Mouse (Mus musculus): Measurements from ENCODE around the gene Tpcn1.

Tpcn1 gene

DNA sequence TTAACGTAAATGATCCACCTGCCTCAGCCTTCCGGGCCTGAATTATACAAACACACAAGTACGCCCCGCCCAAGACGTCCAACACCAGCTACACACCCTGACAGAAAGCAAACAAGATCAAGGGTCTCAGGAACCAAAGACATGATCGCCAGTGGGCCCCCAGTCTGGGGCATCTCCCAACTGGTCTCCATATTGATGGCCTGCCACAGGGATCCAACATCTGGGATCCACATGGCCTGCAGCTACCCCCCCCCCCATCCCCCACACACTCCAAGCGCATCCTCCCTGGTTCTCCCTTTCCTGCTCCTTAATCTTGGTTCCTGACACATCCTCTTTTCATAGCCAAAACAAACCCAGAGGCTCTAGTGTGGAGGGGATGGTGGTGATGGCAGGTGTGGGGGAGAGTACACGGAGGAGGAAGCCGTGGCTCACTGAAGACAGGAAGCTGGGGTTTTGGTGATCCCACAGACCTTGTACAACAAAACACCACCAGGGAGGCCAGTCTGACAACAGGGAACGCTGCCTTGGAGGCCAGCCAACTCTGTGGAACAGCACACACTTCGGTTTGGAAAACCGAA is 9.9 kb downstream of the Tpcn1 start:
- peak; percentile 73 for DNase-seq (ENCODE audit: low spot score)

DNA sequence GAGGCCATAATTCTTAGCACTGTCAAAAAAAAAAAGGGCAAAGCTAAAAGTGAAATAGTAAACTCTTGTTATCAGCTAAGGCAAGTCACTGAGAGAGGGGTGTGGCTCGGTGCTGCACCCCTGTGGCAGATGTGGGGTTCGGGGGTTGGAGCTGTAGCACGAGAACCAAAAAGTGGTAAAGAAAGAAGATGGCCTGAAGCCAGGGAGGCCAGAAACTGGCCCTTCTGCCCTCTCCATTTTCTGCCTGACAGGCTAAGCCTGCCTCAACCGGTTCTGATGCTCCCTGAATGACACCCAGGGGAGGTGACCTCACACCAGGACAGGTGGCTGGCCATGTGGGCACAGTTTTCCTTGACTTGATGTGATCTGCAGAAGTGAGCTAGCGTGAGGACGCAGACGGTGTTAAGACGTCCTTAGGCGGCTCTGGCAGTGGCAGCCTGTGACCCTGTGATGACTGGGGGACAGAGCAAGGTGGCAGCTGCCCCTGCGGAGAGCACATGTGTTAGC is 10.5 kb downstream of the Tpcn1 start:
- no peak for DNase-seq (ENCODE audit: low spot score)

DNA sequence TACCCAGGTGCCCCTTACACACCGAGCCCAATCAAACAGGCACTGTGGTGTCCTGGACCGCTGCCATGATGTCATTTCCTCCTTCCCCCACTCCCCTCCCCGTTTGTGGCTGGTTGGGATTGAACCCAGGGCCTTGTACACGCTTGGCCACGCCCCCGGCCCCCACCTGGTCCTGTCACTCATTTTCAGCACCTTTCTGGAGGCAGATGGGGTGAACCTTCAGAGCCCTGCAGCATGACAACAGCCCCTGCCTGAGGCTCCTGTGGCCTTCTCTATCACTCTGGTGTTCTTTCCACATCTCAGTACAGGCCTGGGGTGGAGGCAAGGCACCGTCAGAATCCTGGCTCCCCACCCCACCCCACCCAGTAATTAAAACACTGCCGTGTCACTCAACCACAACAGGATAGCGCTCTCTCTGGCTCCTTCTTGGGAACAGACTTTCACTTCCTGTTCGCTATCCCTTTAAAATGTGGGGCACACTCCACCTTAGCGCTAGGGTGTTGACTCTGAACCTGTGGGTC is 11.6 kb downstream of the Tpcn1 start:
- DNase-seq (ENCODE audit: low spot score), result no peak

DNA sequence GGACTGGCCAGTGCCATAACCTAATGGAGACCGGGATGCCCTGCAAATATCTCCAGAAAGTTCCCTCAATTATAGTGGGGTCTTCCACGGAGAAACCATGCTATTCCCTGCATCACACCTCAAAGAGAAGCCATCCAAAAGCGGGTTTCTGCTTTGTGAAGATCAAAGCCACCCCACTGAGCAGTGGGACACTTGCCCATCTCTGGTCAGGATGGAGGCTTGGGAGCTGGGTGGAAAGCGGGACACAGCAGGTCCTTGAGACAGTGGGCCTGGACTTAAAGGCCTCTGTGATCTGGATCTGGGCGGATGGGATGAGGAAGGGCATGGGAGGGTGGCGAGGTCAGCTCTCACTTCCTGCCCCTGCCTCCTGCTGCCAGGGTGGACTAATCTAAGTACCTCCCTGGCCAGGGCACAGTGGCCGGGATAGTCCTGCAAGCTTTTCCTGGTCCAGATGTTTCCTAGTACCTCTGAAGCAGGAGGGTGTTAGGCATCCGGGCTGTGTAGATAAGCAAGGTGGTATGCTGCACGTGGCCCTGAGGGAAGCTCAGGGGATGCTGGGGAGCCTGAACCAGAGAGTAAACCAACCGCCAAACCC is 13.9 kb downstream of the Tpcn1 start:
- DNase-seq (ENCODE audit: low spot score), result no peak

DNA sequence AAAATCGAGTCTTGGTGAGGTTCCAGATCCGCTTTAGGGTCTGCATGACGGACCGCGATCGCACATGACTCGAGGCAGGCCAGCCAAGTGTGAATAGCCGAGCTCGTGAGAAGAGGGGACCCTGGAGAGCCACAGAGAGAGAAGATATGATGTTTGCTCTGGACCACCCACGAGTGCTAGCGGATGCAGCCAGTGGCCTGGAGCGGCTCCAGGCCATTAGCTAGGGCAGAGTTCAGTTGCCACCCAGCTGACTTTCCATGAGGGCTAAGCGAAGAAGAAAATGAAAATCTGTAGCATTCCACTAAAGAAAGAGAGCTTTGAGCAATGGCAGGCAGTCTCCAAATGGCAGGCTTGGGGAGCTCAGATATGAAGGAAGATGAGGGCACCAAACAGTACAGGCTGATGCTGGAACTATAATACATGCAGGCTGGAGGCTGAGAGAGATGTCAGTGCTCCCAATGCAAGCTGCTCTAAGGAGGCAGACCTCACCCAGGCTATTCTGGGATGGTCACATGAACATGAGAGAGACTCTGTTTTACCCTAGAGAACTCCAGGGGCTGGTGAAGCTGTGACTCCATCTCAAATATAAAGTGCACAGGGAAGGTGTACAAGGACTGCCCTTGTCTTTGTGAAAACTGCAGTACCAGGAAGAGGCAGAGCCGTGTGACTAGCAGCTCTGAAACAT is 17.3 kb downstream of the Tpcn1 start:
- DNase-seq (ENCODE audit: low spot score), result no peak

DNA sequence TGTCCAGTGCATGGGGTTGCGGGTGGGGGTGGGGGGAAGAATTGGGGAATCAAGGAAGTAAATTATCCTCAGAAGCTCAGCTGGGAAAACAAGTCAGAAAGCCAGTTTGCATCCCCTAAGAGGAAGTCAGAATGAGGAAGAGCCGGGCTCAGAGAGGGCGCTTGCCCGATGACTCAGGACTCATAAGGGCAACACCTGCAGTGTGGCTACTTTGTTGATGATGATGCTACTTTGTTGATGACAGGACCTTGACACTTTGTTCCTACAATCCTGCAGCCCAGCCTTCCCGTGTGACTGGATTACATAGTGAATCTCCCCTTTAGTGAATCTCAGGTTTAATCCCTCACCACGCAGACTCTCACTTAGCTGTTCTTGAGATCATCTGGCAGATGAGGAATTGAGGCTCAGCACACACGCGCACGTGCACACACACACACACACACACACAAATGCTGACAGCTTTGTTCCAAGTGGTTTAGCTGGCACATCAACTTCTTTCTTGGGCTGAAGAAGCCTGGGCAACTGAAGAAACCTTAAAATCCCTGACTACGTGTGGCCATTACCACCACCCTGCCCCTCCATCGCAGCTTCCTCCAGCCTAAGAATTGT is 18.1 kb downstream of the Tpcn1 start:
- DNase-seq (ENCODE audit: low spot score), result no peak

DNA sequence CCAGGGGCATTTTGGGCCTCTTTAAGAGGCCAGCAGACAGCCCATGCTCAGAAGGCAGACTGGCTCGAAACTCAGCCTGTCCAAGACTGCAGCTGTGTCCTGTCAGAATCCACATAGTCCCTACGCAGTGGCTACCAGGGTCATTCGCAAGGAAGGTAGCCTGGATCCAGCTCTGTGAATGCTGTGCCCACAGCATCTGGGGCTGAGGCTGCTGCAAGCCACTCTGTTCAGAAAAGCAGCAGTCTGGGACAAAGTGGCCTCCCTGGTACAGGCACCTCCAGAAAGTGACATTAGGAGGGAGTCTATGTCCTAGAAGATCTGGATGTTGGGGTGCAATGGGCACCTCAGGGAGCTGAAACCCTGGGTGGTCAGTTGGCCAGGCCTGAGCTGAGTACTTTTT is 18.7 kb downstream of the Tpcn1 start:
- no peak for DNase-seq (ENCODE audit: low spot score)

DNA sequence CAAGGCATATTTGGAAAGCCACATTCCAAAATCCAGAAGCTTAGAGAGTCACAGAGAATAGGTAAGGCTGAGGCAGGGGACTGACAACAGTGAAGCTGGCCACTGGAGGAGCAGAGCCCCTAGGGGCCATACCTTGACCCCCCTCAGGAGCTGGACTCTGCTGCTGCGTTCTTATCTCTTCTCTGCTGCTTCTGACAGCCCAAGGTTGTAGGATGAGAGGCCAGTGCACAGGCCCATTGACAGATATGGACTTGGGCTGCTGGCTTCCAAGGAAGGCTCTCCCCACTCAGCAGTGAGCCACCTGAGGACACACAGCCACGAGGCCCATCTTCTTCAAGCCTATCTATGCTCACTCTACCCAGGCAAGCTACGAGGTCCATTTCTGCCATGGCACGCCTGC is 19.5 kb downstream of the Tpcn1 start:
- DNase-seq (ENCODE audit: low spot score), result no peak

DNA sequence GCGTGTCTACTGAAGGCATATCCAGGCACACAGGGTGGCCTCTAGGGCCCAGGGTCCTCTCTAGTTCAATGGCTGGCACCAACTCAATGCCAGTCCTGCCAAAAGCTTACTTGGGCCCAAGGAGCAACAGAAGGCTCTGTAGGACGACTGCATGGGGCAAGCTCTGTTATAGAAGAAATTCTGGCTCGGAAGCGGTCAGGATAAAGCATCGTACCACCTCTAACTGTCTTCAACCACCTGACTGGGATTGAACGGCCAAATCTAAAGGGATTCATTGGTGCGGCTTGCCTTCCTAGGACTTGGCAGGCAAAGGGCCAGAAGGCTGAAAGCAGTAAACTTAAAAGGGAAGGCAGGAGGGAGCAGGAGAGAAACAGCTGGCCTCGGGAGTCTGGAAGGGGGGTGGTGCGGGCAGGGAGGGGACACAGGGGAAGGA is 20.1 kb downstream of the Tpcn1 start:
- DNase-seq (ENCODE audit: low spot score), result no peak

DNA sequence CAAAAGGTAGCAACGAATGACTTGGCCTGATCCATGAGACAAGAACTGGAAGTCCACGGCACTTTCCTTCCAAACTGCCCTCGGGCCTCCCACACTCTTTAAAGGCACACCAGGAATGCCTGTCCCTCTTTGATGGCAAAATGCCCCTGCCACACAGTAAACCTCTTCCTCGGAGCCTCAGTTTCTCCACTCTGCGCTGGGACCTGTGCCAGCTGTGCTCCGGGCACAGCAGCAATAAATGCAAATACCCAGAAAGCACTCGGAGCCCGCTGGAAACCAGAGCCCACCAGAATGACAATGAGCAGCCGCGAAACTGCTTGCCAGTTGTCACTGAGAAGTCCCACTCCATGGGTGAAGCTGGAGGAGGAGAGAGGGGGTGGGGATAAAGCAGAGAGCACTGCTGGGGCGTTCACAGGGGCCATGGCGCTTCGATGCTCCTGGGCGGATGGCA is 20.7 kb downstream of the Tpcn1 start:
- no peak for DNase-seq (ENCODE audit: low spot score)

DNA sequence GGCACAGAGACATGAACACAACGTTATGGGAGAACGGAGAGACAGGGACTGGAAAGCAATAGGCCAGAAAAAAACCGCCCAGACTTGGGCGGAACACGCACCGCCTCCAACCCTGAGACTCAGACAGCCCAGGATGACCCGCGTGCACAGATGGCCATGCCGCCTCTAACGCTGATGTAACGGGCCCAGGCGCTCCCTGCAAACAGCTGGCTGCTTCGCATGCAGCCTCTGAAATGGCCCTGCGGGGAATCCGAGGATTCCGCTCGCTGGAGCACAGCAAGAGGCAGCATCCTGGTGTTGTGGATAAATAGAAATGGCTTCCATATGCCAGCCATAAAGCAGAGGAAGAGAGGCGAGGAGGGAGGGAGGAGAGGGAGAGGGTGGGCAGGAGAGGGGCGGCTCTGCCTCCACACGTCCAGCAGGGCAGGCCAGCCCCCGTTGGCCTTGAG is 21.2 kb downstream of the Tpcn1 start:
- peak; percentile 67 for DNase-seq (ENCODE audit: low spot score)

DNA sequence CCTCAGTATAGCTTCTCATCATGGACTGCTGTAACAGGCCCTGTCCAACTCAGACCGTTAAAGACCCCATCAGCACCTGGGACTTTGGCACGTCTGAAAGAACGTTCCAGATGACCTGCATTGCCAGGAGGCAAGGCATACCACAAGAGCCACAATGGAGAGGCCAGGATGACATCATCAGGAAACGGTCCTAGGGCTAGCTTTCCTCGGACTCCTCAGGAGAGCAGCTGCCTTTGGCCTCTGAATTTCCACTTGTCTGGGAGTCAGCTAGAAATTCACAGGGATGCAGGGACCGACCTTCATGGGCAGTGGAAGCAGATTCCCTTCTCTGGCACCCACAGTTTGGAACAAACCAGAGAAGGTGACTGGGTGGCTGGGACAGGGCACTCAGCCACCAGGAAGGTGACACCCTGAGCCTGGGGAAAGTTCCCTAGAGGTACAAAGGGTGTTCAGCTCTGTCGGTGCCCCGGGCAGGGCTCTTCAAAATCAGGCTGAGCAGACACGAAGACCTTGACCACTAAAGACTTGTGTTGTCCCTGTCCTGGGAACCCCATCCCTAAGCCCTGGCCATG is 21.7 kb downstream of the Tpcn1 start:
- DNase-seq (ENCODE audit: low spot score), result no peak

DNA sequence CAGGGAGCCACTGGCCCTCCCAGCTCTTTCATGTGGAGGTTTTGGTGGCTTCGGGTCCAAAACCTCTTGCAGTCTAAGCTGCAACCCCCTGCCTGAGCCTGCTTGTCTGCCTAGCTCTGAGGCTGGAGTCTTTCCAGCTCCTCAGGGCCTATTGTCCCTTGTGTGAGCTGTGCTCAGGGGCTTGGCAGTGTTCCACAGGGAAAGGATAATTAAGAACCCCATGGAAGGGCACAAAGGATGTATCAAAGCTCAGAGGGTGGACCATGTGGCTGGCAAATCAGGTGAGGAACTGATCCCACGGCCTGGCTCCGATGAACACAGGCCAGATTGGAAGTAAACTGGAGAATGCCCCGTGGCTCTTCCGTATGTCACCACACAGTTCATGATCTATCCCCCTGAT is 22.4 kb downstream of the Tpcn1 start:
- no peak for DNase-seq (ENCODE audit: low spot score)

DNA sequence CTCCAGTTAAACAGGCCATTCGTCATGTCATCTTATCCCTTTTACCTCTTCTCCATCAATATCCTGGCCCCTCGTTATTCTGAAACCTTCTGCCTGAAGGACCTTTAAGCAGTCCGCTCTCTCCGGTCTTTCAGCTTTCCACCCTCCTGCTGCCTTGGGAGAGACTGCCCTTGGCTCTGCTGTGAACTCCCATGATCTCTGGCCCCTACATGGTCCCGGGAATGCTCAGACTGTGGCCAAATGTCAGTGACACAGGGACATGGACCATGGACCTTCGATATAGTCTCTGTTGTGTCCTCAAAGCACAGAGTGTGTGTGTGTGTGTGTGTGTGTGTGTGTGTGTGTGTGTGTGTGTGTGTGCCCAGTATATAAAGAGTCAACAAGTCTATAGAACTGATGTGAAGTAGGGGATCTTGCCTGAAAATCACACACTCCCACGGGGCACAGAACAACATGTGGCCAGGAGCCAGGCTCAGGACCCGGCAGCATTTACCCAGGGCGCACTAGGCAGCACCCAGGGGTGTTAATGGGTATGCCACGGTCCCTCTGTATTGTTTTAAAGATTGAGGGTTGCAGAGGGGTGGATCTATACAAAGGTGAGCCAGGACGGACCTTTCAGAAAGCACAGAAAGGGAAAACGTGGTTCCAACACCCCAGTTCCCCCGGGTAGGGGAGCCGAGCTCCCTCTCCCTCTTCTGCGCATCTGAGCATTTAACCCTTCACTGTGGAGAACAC is 23.1 kb downstream of the Tpcn1 start:
- DNase-seq (ENCODE audit: low spot score), result no peak

DNA sequence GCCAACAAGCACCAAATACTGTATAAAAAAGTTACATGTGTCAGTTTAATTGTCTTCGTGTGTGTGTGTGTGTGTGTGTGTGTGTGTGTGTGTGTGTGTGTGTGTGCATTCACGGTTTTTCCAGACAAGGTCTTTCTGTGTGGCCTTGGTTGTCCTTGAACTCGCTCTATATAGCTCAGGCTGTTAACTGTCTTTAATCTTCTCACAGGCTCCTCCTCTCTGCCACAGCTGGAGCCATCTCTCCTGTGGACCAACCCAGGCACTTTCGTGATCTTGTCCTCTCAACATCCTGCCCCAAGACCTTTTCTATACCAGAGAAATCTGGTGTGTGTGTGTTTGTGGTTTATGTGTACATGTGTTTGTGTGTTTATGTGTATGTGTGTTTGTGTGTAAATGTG is 24.6 kb downstream of the Tpcn1 start:
- DNase-seq (ENCODE audit: low spot score), result no peak

DNA sequence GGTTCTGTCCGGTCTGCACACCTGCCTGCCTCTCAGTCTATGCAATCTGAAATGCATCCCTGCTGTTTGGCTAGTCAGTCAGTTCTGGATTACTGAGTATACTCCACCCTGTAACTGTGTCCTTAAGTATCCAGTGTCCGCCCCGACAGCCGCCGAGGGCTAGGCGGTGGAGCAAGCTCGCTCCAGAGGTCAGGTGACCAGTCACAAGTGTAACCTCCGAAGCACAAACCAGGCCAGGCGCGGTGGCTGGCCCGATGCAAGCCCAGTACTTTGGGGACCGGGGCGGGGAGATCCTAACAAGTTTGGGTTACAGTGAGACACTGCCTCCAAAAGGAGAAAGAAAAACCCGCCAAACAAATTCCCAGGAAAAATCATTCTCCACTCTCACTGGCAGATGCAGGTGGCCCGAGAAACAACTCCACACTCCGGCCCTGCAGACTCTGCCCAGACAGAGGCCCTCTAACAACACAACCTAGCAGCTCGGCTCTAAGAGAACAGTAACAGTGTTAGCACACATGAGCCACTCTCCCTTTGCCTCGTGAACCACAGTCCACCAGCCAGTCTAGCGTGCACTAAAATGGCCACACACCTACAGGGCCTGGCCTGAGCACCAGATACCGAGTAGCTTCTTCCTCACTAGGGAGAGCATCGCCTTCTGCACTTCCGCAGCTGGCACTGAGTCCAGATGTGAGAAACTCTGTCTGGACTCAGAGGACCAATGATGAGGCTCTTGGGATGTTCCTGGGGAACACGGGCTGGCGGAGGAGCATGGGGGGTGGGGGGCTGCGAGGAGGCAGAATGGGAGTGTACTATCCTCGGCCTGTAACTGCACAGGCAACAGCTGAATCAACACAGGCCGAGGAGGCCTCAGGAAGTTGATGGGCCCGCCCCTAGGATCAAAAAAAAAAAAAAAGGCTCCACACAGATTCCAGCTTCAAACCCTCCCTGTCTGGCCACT is 25.2 kb downstream of the Tpcn1 start:
- DNase-seq (ENCODE audit: low spot score), result no peak

DNA sequence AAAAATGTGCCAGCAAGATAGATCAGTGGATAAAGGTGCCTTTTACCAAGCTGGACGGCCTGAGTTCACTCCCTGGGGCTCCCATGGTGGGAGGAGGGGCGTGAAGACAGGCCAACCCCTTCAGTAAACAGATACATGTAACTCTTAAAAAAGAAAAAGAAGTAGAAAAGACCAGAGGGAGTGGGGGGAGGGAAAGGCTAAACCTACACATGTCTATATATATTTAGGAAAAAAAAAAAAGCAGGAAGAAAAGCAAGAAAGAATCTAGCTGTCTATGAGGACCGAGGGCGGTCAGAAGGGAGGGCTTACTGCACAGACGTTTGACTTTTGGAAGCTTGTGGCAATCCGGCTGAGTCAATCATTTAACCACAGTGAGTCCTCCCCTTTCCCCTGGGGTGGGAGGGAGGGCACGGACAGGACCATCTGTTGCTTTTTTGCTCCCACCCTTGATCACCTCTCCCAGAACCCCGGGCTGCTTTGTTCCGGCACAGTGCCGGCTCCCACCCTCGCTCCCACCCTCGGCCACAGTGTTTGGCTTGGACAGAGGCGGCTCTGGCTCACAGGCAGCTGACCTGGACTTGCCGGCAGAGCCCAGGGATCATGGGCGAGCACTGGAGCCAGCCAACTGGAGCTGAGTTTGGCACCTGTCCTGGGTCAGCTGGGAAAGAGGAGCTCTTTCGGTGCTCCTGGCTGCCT is 27.7 kb downstream of the Tpcn1 start:
- DNase-seq (ENCODE audit: low spot score), result peak; percentile 68

DNA sequence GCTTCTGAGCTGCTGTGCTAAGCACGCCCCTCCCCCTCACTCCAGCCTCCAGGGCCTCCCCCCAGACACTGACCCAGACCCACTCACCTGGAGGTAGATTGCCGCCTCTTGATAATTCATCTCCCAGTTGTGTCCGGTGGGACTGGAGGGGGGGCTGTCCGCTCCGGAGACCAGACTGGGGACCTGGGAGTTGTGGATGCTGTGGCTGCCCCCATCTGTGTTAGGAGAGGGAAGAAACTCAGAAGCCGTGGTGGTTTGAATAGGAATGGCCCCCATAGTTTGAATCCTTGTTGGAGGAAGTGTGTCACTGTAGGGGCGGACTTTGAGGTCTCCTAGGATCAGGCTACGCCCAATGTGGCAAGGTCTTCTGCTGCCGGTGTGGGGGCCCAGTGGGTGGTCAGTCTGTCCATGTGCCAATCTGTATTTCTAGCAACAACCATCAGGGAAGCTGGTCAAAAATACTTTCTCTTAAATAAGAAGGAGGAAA is 28.3 kb downstream of the Tpcn1 start:
- no peak for DNase-seq (ENCODE audit: low spot score)

DNA sequence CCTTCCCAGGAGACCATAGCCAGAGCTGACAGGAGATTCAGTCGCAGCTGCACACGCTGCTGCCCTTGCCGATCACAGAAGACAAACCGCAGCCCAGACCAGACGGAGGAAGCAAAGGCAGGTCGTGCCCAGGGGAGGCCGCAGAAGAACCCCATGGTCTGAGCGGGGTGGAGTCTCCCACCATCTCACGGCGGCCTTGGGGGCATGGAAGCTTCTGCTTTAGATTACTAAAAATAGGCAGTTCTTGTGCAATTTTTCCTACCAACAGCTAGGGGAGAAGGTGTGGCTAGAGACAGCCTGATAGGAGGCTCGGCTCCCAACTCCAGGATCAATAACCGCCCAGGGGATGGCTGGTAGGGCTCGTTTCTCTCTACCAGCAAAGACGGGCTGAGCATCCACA is 29.7 kb downstream of the Tpcn1 start:
- DNase-seq (ENCODE audit: low spot score), result no peak

DNA sequence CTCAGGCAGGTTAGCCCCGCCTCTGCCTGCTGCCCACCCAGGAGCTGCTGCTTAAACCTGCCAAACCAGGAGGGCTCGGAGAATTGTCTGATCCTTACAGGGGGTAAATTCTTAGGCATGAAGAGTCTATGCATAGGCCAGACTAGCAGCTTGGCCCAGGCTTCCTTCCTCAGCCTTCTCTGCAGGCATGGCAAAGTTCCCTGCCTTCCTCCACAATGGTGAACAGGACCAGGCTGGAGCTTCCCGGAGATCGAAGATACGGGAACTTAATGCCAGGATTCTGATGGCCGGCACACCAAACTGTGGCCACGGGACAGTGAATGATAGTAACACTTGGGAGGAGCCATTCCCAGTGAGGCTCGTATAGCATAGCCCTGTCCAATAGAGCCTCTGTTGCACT is 30.4 kb downstream of the Tpcn1 start:
- DNase-seq (ENCODE audit: low spot score), result no peak
